Mouse (Mus musculus): Measurements from ENCODE around the gene Kbtbd4.

Gene Kbtbd4

GRCm38 (mm10) chr2:90956053-90956452, 51.5 kb downstream of the Kbtbd4 start:
- DNase-seq (ENCODE audit: low read depth, low spot score): no peak

- DNase-seq (ENCODE audit: low read depth, low spot score): no peak
Measured at GRCm38 (mm10) chr2:90958856-90959255, 54.3 kb downstream of the Kbtbd4 start.

DNA sequence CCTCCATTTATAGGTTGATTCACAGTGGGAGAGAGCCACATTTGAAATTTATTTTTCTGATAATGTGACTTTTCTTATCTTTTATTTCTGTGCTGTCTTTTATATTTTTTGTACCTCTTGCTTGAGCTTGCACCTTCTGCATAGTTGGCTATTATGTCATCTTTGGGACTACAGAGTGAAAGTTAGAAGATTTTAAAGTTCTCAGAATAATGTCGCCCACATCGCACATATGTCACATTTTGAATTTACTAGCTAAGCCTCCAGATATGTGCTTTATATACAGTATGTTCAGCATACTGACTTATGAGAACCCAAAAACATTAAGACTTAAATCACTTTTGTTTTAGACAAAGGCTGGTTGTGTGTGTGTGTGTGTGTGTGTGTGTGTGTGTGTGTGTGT, 55.5 kb downstream of the Kbtbd4 start:
- no peak for DNase-seq (ENCODE audit: low read depth, low spot score)

Data from embryo, embryonic 11.5 days (tissue).